Mouse (Mus musculus) forebrain, embryonic 16.5 days (tissue): Measurements from ENCODE around the gene Adgrg3. TPM values are rescaled to one million over a fixed set of nuclear protein-coding genes. Genes with fewer than 3 reads are reported as not detected.

Experiments
- ATAC-seq: fragments of 200-750 bp; cut with Nextera tagmentation; 2 replicates; pipeline ENCODE4 v1.8.0; 2017; ENCODE audit warnings: mild to moderate bottlenecking, moderate library complexity
- H3K27ac ChIP-seq: fragments of 300-500 bp; sonication (generic); 2 replicates; pipeline ENCODE4 v1.5.1; 2014; ENCODE audit warnings: low read length, control low read depth
- H3K27me3 ChIP-seq: fragments of 300-500 bp; sonication (generic); replicated peaks from 2 replicates; pipeline ENCODE4 v1.6.1; 2014; ENCODE audit warnings: low read length; ENCODE audit not compliant: control insufficient read depth, insufficient read depth
- H3K36me3 ChIP-seq: fragments of 300-500 bp; sonication (generic); 2 replicates; pipeline ENCODE4 v1.6.1; 2014; ENCODE audit not compliant: control insufficient read depth, insufficient read depth
- H3K4me1 ChIP-seq: fragments of 300-500 bp; sonication (generic); replicated peaks from 2 replicates; pipeline ENCODE4 v1.6.1; 2014; ENCODE audit warnings: low read length; ENCODE audit not compliant: control insufficient read depth, insufficient read depth
- H3K4me2 ChIP-seq: fragments of 300-500 bp; sonication (generic); 2 replicates; pipeline ENCODE4 v1.6.1; 2014; ENCODE audit warnings: mild to moderate bottlenecking, low read length, control low read depth
- H3K4me3 ChIP-seq: fragments of 300-500 bp; sonication (generic); replicated peaks from 2 replicates; pipeline ENCODE4 v1.5.1; 2014; ENCODE audit warnings: mild to moderate bottlenecking, low read length, control low read depth
- H3K9ac ChIP-seq: fragments of 300-500 bp; sonication (generic); replicated peaks from 2 replicates; pipeline ENCODE4 v1.6.1; 2014; ENCODE audit warnings: low read depth, low read length, control low read depth
- H3K9me3 ChIP-seq: fragments of 300-500 bp; sonication (generic); 2 replicates; pipeline ENCODE4 v1.6.1; 2016; ENCODE audit warnings: low read length; ENCODE audit not compliant: control insufficient read depth
- WGBS: fragments of 180-500 bp; shearing (Covaris S2); extraction: QIAGEN DNeasy Blood & Tissue Kit; methylation state at CpG from one replicate; pipeline ENCODE4 v1.1.7; 2014; 5-methylcytosine and 5-hydroxymethylcytosine counted together
- polyA plus RNA-seq: library from polyadenylated mRNA; unstranded; fragments of >200 nt; fragmentation: Nextera tagmentation; extraction: Ambion mirVana; gene quantifications from 2 replicates; pipeline ENCODE4 v1.2.1, GENCODE M21; 2015

Adgrg3 gene
- polyA plus RNA-seq, 1 experiment from 2014 or later, result 1.1 TPM

DNA sequence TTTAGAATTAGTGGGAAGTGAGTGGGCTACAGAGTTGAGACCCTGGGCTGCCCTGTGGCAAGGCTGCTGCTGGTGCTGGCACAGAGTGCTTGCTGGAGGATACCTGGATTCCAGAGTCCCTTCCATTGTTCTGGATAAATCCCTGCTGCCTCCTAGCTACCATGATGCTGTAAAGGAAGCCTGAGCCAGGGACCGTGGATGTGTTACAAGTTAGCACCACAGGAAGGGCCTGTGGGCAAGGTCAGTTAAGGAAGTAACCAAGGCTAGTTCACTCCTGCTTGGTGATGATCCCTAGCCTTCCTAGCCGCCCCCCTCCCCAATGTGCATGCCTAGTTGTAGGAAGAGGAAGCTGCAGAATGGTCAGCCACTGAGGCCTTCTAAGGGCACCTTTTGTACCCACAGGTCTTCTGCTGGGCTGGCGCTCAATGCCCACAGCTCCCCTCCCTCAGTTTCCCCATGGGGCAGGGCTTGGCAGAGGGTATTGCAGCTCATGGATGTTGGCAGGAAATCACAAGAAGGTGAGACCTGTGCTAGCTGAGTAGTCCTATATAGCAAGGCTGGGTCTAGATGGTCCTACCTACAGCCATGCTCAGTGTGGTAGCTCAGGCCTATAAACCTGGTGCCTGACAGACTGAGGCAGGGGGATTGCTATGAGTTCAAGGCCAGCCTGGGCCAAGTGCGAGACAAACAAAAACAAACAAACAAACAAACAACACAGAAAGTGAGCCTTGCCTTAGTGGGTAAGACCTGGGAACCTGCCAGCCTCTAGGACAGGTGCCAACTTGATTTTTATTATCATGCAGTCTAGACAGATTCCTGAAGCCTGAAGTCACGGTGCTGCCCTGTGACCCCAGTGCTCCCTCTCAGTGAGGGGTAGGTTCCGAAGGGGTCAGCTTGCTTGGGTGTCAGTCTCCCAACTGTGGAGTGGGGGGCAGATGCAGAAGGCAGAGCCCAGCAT, 20.3 kb upstream of the Adgrg3 start:
- H3K4me2 ChIP-seq, result peak overlapping the region; percentile 66
- H3K36me3 ChIP-seq, result no peaks in the 10 kb centered on the region
- H3K9me3 ChIP-seq, result no peaks in the 10 kb centered on the region
- peak overlapping the region; percentile 94 for H3K27ac ChIP-seq
- no peaks in the 10 kb centered on the region for H3K27me3 ChIP-seq
- H3K4me1 ChIP-seq, result peaks cover 82% of the 10 kb centered on the region
- 29% methylated on average over 6 of the region's 6 CpGs for WGBS
- no peak for ATAC-seq
- H3K9ac ChIP-seq, result peak overlapping the region; percentile 84
- peak overlapping the region; percentile 61 for H3K4me3 ChIP-seq

DNA sequence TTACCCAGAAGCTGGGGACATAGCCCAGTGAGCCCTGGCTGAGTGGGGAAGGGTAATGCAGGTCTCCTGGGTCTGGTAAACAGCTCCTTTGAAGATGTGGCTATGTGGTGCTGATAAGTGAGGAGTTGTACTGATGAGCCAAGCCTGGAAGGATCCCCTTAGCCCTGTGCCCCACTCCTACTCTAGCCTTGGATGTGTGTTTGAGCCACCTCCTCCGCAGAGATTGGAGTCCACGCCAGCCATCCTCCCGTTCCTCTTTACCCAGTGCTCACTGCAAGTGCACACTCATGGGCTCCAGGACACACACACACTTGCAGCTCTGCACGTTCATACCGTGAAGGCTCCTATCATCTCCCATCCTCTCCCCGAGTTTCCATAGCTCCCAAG, 19.6 kb upstream of the Adgrg3 start:
- ATAC-seq, result no peak
- H3K36me3 ChIP-seq, result no peaks in the 10 kb centered on the region
- 48% methylated on average over 6 of the region's 6 CpGs for WGBS
- peak overlapping the region; percentile 94 for H3K27ac ChIP-seq
- peak overlapping the region; percentile 61 for H3K4me3 ChIP-seq
- H3K27me3 ChIP-seq, result no peaks in the 10 kb centered on the region
- H3K9ac ChIP-seq, result peak overlapping the region; percentile 84
- H3K4me2 ChIP-seq, result peak overlapping the region; percentile 66
- peaks cover 78% of the 10 kb centered on the region for H3K4me1 ChIP-seq
- no peaks in the 10 kb centered on the region for H3K9me3 ChIP-seq

DNA sequence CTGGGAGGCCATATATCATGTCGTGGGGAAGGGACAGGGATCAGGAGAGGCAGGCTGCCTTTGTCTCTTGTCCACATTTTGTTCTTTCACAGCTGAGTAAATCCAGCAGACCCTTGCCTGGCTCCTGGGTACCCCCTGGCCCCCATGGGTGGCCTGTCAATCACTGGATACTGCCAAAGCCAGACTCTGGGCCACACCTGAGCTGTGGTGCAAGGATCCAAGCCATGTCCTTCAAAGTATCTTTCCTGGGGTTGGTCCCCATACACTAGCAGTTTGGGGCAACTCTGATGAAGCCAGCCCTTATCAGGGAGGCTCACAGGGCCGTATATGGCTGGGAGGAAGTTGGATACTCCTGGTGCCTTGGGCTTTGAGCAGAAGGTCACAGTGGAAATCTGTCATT, 19.1 kb upstream of the Adgrg3 start:
- Histone ChIP-seq H3K4me2 (peak overlapping the region; percentile 66), H3K9me3 (no peaks in the 10 kb centered on the region), H3K36me3 (peaks cover 5% of the 10 kb centered on the region), H3K27ac (peak overlapping the region; percentile 94; the same call in 1 of the 2 replicates), H3K4me3 (peak overlapping the region; percentile 61), H3K4me1 (peaks cover 72% of the 10 kb centered on the region), H3K9ac (peak overlapping the region; percentile 84), H3K27me3 (no peaks in the 10 kb centered on the region)
- WGBS, result 43% methylated on average over 2 of the region's 2 CpGs
- no peak for ATAC-seq

DNA sequence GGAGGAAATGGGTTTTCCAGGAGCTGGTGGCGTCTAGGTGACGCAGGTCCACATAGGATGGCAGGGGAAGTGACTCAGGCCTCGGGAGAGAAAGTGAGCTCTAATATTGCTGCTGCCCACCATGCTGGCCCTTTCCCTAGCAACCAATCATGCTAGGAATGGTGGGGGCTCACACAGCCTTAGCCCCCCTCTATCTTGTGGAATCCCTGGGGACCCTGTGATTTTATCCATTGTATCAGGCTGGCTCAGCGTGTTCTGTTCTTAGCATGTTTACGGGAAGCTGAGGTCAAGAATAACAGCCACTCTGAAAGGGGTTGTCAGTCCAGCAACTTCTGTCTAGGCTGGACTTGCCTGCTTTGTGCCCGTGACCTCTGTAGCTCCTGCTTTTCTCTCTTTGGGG, 18.5 kb upstream of the Adgrg3 start:
- Histone ChIP-seq H3K4me1 (peaks cover 67% of the 10 kb centered on the region), H3K27ac (peak overlapping the region; percentile 94), H3K27me3 (no peaks in the 10 kb centered on the region), H3K9me3 (no peaks in the 10 kb centered on the region), H3K9ac (peak overlapping the region; percentile 84; the same call in 1 of the 2 replicates), H3K4me3 (peak overlapping the region; percentile 61), H3K36me3 (peaks cover 11% of the 10 kb centered on the region), H3K4me2 (peak overlapping the region; percentile 66)
- ATAC-seq, result no peak
- 29% methylated on average over 6 of the region's 6 CpGs for WGBS

DNA sequence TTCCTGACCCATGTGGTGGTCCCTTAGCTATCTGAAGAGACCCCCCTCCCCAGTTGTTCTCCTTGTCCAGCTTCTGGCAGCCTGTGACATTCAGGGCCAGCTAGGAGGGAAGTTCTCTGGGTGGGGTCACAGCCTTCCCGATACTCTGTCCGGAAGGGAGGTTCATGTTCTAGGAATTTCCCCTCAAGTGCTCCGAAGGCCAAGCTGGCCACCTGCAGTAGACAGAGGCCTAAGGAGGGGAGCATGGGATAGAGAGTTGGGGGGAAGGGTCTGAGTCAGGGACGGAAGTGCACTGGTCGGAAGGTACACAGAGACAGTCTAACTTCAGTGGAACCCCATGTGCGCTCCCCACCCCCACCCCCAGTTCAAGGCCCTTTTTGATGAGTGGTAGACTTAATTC, 17.5 kb upstream of the Adgrg3 start:
- no peak for ATAC-seq
- H3K36me3 ChIP-seq, result peaks cover 20% of the 10 kb centered on the region
- H3K27me3 ChIP-seq, result no peaks in the 10 kb centered on the region
- H3K9me3 ChIP-seq, result no peaks in the 10 kb centered on the region
- peak overlapping the region; percentile 66 for H3K4me2 ChIP-seq
- H3K4me1 ChIP-seq, result peaks cover 59% of the 10 kb centered on the region
- 33% methylated on average over 6 of the region's 6 CpGs for WGBS
- H3K4me3 ChIP-seq, result peak overlapping the region; percentile 10
- H3K27ac ChIP-seq, result peak overlapping the region; percentile 76
- peak overlapping the region; percentile 7 for H3K9ac ChIP-seq

DNA sequence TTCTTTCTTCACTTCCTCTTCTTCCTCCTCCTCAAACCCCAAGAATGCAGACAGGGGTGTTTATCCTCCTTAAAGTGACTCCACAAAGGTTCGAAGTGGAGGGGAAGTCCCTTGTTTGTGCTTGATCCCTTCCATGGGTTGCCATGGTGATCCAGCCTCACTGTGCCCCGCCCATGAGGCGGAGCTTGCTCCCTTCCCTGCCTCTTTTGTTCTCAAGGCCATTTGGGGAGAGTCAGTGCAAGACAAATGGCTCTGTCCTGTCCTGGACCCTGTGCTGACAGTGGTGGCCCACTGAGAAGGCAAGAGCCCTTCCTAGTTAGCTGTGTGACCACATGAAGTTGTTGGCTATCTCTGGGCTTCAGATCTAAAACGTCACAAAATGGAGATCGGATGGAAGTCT, 16.8 kb upstream of the Adgrg3 start:
- 15% methylated on average over 5 of the region's 5 CpGs for WGBS
- Histone ChIP-seq H3K9me3 (no peaks in the 10 kb centered on the region), H3K27me3 (no peaks in the 10 kb centered on the region), H3K4me2 (peak overlapping the region; percentile 66), H3K9ac (peak overlapping the region; percentile 7; the same call in 1 of the 2 replicates), H3K4me1 (peaks cover 59% of the 10 kb centered on the region), H3K27ac (peak overlapping the region; percentile 76), H3K4me3 (no peak overlapping the region; the same call in 1 of the 2 replicates), H3K36me3 (peaks cover 27% of the 10 kb centered on the region)
- peak; percentile 32 for ATAC-seq

DNA sequence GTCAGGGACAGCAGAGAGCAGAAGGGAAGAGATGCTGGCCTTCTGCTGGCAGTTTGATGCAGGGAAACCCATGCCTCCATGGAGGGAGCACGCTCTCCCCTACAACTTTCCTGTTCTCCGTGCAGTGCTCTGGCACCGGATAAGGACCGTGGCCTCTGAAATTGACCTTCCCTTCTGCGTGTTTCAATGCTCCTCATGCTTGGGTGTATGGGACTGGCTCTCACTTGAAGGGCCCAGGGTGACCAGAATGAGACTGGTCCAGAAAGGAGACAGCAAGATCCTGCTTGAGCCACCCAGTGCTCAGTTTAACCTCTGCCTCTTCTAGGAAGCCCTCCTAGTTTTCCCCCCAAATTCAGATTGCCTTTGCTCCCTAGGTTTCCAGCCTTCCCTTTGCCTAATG, 16.3 kb upstream of the Adgrg3 start:
- Histone ChIP-seq H3K9ac (no peak overlapping the region; the same call in 1 of the 2 replicates), H3K4me1 (peaks cover 59% of the 10 kb centered on the region), H3K9me3 (no peaks in the 10 kb centered on the region), H3K27me3 (no peaks in the 10 kb centered on the region), H3K4me2 (peak overlapping the region; percentile 66; the same call in 1 of the 2 replicates), H3K27ac (peak overlapping the region; percentile 76), H3K36me3 (peaks cover 27% of the 10 kb centered on the region), H3K4me3 (no peak overlapping the region)
- WGBS, result 64% methylated on average over 5 of the region's 5 CpGs
- ATAC-seq, result peak; percentile 9; the same call in 1 of the 2 replicates

DNA sequence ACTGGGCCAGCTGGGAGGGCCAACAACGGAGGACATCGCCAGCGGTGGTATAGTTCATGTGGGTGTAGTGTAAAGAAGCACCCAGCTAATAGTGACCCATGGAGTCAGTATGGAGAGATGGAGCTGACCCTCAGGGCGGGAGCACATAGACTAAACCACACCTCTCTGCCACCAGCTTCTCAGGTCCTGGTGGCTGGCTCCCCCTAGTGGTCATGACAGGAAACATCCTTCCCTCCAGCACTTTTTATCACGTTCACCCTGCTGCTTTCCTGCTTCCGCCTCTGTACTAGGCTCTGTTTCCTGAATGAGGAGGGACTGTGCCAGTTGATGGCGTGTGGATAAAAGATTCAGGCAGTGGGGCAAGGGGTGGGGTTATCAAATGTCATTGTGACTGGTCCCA, 15.8 kb upstream of the Adgrg3 start:
- Histone ChIP-seq H3K4me2 (peak overlapping the region; percentile 30; the same call in 1 of the 2 replicates), H3K9ac (no peak overlapping the region), H3K4me1 (peaks cover 58% of the 10 kb centered on the region), H3K27ac (peak overlapping the region; percentile 76), H3K9me3 (no peaks in the 10 kb centered on the region), H3K27me3 (no peaks in the 10 kb centered on the region), H3K4me3 (no peak overlapping the region), H3K36me3 (peaks cover 30% of the 10 kb centered on the region)
- peak; percentile 38 for ATAC-seq
- 6% methylated on average over 7 of the region's 7 CpGs for WGBS

DNA sequence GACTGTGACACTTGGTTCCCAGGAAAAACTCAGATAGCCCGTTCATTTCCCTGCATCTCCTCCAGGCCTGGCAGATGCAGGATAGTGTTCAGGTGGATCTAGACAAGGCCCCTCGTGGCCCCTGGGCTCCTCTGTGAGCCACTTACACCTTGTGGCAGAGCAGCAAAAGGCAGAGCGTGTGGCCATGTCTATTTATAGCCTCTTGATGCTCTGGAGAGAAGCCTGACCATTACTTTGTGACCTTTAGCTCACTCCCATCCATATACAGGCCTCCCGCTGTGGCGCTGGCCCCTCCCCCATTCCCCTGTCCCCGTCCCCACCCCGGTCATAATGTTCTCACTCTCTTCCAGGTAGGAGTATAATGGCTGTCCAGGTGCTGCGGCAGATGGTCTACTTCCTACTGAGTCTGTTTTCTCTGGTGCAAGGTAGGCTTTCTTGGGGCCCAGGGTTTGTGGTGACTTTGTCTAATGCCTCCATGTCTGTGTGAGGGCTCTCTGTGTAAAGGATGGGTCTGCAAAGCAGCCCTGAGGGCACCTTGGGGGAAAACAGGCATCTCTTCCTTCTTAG, 15.3 kb upstream of the Adgrg3 start:
- ATAC-seq, result no peak
- Histone ChIP-seq H3K9ac (no peak overlapping the region), H3K4me3 (no peak overlapping the region), H3K36me3 (peaks cover 32% of the 10 kb centered on the region), H3K4me1 (peaks cover 52% of the 10 kb centered on the region), H3K27me3 (no peaks in the 10 kb centered on the region), H3K27ac (no peak overlapping the region), H3K9me3 (no peaks in the 10 kb centered on the region), H3K4me2 (no peak overlapping the region)
- 68% methylated on average over 8 of the region's 8 CpGs for WGBS
